Mouse (Mus musculus) macrophage (primary cell): Measurements from ENCODE around the gene Mrps10. TPM values are rescaled to one million over a fixed set of nuclear protein-coding genes. Genes with fewer than 3 reads are reported as not detected.
"Not testable (repeated sequence)": the region's sequence is repeated elsewhere in the genome, so short reads cannot be mapped to it uniquely, and the experiment has no call there.

ENCODE experiments used
- H3K27ac ChIP-seq: fragments of 350-480 bp; formaldehyde crosslinking; 2 replicates; pipeline ENCODE4 v1.9.0; 2021
- H3K36me3 ChIP-seq: fragments of 350-480 bp; formaldehyde crosslinking; 2 replicates; pipeline ENCODE4 v1.9.0; 2021; ENCODE audit errors: inconsistent target
- H3K4me3 ChIP-seq: fragments of 350-480 bp; formaldehyde crosslinking; 2 replicates; pipeline ENCODE4 v1.9.0; 2021; ENCODE audit errors: inconsistent target
- H3K79me2 ChIP-seq: fragments of 350-480 bp; formaldehyde crosslinking; 2 replicates; pipeline ENCODE4 v1.9.0; 2021; ENCODE audit errors: inconsistent target
- WGBS: methylation state at CpG from one replicate; pipeline ENCODE4 v1.1.7; 2026; ENCODE audit warnings: inconsistent platforms; ENCODE audit not compliant: missing documents; 5-methylcytosine and 5-hydroxymethylcytosine counted together
- polyA plus RNA-seq: library from polyadenylated mRNA; stranded (reverse); fragments of 250-400 nt; gene quantifications from 3 replicates; pipeline ENCODE4 v1.2.4, GENCODE M21; 2018; ENCODE audit warnings: inconsistent platforms

The Mrps10 gene
- polyA plus RNA-seq, 1 experiment from 2014 or later, result 24.5 TPM

GRCm38 (mm10) chr17:47399091-47399490, 30.4 kb downstream of the Mrps10 start:
- Histone ChIP-seq H3K79me2 (no peaks in the 10 kb centered on the region), H3K4me3 (no peak overlapping the region), H3K27ac (no peak overlapping the region), H3K36me3 (no peaks in the 10 kb centered on the region)
- WGBS, result 88% methylated on average over 8 of the region's 8 CpGs

GRCm38 (mm10) chr17:47400451-47400850, 31.8 kb downstream of the Mrps10 start, which contains the start of gene Guca1a:
TSS of gene Guca1a (minus strand) at chr17:47400584.
- WGBS, result 78% methylated on average over 10 of the region's 10 CpGs
- Histone ChIP-seq H3K36me3 (no peaks in the 10 kb centered on the region), H3K4me3 (no peak within 1 kb of the TSS)

GRCm38 (mm10) chr17:47407717-47408557, 39.2 kb downstream of the Mrps10 start:
- no peak overlapping the region for H3K4me3 ChIP-seq
- no peaks in the 10 kb centered on the region for H3K79me2 ChIP-seq
- H3K36me3 ChIP-seq, result no peaks in the 10 kb centered on the region
- H3K27ac ChIP-seq, result no peak overlapping the region
- 35% methylated on average over 10 of the region's 10 CpGs for WGBS

More at GRCm38 (mm10) chr17:47400451-47400850, 31.8 kb downstream of the Mrps10 start, which contains the start of gene Guca1a:
- H3K79me2 ChIP-seq, result no peaks in the 10 kb centered on the region
- no peak within 1 kb of the TSS for H3K27ac ChIP-seq

GRCm38 (mm10) chr17:47408558-47408898, 39.8 kb downstream of the Mrps10 start:
- Histone ChIP-seq H3K27ac (no peak overlapping the region), H3K4me3 (no peak overlapping the region), H3K36me3 (no peaks in the 10 kb centered on the region), H3K79me2 (no peaks in the 10 kb centered on the region)
- 18% methylated on average over 8 of the region's 8 CpGs for WGBS

- not testable (repeated sequence) for H3K27ac ChIP-seq, H3K4me3 ChIP-seq, H3K36me3 ChIP-seq, H3K79me2 ChIP-seq
- whole genome bisulfite sequencing, result 6% methylated on average over 74 of the region's 74 CpGs
Observed at GRCm38 (mm10) chr17:47409897-47410861, 41.5 kb downstream of the Mrps10 start.

GRCm38 (mm10) chr17:47420195-47420594, 51.5 kb downstream of the Mrps10 start:
- no peaks in the 10 kb centered on the region for H3K79me2 ChIP-seq
- 96% methylated on average over 2 of the region's 2 CpGs for WGBS
- no peak overlapping the region for H3K4me3 ChIP-seq
- no peak overlapping the region for H3K27ac ChIP-seq
- no peaks in the 10 kb centered on the region for H3K36me3 ChIP-seq

GRCm38 (mm10) chr17:47421566-47421965, 52.9 kb downstream of the Mrps10 start:
- 88% methylated on average over 3 of the region's 3 CpGs for WGBS
- no peak overlapping the region for H3K27ac ChIP-seq

GRCm38 (mm10) chr17:47422616-47423015, 53.9 kb downstream of the Mrps10 start:
- 71% methylated on average over 1 of the region's 1 CpGs for WGBS
- H3K79me2 ChIP-seq, H3K27ac ChIP-seq, H3K36me3 ChIP-seq, H3K4me3 ChIP-seq: not testable (repeated sequence)

More at GRCm38 (mm10) chr17:47421566-47421965, 52.9 kb downstream of the Mrps10 start:
- Histone ChIP-seq H3K36me3 (no peaks in the 10 kb centered on the region), H3K4me3 (no peak overlapping the region), H3K79me2 (no peaks in the 10 kb centered on the region)

- WGBS, result 76% methylated on average over 6 of the region's 6 CpGs
- Histone ChIP-seq H3K27ac (no peak overlapping the region), H3K79me2 (no peaks in the 10 kb centered on the region), H3K36me3 (no peaks in the 10 kb centered on the region), H3K4me3 (no peak overlapping the region)
Observed at GRCm38 (mm10) chr17:47424186-47424585, 55.5 kb downstream of the Mrps10 start.

- H3K79me2 ChIP-seq, result no peaks in the 10 kb centered on the region
- WGBS, result 89% methylated on average over 5 of the region's 6 CpGs
- no peaks in the 10 kb centered on the region for H3K36me3 ChIP-seq
- H3K4me3 ChIP-seq, result no peak overlapping the region
- H3K27ac ChIP-seq, result no peak overlapping the region
Observed at GRCm38 (mm10) chr17:47427316-47427715, 58.6 kb downstream of the Mrps10 start.

GRCm38 (mm10) chr17:47428831-47429304, 60.2 kb downstream of the Mrps10 start:
- Histone ChIP-seq H3K4me3 (no peak overlapping the region), H3K36me3 (no peaks in the 10 kb centered on the region), H3K27ac (no peak overlapping the region), H3K79me2 (no peaks in the 10 kb centered on the region)
- WGBS, result 25% methylated on average over 8 of the region's 8 CpGs

- Histone ChIP-seq H3K27ac (no peak overlapping the region), H3K79me2 (no peaks in the 10 kb centered on the region), H3K4me3 (no peak overlapping the region), H3K36me3 (no peaks in the 10 kb centered on the region)
- 56% methylated on average over 3 of the region's 5 CpGs for WGBS
Observed at GRCm38 (mm10) chr17:47430815-47431214, 62.1 kb downstream of the Mrps10 start.
